Mouse (Mus musculus) gastrocnemius, adult 8-10 months (tissue): ENCODE measurements around the gene Rps8. TPM values are rescaled to one million over a fixed set of nuclear protein-coding genes. Genes with fewer than 3 reads are reported as not detected.

Experiments used
- DNase-seq, 2 experiments: peaks; one replicate each; pipeline ENCODE4 v3.0.0; 2022; ENCODE audit warnings: low spot score in 2 of 2
- total RNA-seq, 4 experiments: library from RNA; stranded (reverse); gene quantifications; 2 replicates each; pipeline ENCODE4 v1.2.4; 2022

Rps8 gene
- total RNA-seq, 4 experiments from 2014 or later = 486 to 610 (median 547) TPM

DNA sequence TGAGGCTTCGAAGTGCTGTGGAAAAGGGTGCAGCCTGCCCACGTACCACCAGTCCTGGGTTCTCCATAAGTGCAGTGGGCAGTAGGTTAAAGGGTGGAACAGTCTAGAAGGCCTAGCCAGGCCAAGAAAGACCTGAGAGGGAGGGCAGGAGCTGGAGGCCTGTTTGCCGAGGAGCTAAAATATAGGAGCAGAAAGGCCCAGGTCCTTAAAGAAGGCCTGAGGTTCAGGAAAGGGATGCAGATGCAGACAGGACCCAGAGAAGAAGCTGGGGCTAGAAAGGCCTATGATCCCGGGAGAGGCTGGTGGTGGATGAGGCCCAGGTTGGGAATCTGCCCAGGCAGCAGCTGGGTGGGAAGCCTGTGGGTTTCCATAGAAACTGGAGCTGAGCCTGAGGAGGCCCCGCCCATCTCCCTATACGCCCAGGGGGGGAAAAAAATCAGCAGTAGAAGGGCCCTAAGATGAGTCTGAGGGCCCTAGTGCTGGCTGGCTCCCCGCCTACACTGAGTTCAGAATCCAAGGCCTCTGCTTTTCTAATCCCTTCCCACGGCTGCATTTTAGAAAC lies 30.6 kb downstream of the Rps8 start, which contains the start of gene Btbd19:
Gene Btbd19 (minus strand): TSS at position 378 of the 562 bp plus-strand sequence.
- peak; percentile 65 to 74 for DNase-seq

DNA sequence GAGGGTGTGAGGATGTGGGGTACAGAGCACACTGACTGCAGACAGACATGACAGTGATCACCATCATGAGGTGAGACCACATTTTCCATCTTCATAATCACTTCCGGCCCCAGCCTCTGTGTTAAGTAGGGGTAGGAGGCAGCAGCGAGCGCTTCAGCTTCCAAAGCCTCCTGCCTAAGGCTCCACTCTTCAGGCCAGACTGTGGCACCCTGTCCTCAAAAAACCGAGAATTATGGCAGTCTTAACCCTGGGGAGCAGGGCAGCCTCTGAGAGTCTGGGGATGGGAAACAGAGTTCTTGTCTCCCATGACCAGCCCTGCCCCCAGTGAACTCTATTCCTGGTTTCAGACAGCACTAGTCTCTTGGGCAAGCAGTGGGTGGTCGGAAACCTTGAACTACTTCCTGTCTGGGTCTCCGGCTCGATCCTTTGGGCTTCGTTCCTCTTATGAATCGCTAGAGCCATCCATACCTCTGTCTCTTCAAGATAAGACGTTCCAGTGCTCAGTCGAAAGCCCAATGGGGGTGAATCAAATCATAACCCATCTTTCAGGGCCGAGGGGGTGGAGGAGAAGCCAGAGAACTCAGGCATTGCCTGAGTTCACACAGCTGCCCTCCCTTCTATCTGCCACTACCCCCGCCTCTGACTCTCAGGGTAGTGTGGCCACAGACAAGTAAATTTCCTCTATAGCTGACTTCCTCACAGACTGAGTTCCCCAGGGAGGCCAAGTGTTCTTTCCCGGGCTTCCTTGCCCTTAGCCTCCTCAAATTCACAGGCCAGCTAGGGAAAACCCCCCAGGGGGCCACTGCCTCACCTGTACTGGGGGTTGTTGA lies 31.3 kb downstream of the Rps8 start:
- DNase-seq = no peak

DNA sequence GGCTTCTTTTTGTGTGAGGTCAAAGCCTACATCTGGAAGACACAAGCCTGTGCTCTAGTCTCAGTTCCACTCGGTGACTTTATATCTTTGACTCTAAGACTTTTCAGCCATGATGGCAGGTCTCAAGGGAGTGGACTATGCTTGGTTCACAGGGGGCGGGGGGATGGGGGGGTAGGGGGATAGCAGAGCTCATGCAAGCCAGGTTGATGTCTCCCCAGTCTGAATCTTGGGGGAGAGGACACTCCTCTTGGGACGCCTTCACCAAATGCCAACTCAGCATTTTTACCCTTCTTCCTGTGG lies 31.9 kb downstream of the Rps8 start:
- no peak for DNase-seq

DNA sequence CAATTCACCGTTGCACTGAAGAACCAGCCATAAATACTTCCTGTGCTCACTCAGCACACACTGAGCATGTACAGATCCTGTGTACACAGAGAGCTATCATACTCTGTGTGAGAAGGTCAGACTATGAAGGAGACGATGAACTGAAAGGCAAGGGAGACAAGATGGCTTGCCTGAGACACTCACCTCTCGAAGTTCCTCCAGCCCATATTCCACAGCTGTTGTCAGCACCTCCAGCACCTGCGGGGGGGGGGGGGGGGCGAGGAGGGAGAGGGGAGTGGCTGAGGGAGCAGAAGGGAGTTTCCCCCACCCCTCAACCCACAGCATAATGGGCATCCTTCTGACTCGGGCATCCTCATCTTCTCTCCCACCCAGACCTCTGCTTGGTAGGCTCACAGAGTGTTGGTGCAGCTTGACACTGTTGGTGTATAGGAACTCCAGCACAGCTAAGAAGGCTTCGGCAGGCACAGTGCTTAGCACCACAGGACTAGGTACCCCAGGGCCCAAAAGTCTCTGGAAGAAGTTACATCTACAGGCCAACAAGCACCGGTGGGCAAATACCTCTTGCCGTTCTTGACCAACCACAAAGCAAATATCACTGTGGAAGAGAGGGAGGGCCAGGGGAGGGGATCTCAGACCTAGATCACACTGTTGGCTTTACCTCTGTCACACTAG lies 32.4 kb downstream of the Rps8 start:
- no peak for DNase-seq

DNA sequence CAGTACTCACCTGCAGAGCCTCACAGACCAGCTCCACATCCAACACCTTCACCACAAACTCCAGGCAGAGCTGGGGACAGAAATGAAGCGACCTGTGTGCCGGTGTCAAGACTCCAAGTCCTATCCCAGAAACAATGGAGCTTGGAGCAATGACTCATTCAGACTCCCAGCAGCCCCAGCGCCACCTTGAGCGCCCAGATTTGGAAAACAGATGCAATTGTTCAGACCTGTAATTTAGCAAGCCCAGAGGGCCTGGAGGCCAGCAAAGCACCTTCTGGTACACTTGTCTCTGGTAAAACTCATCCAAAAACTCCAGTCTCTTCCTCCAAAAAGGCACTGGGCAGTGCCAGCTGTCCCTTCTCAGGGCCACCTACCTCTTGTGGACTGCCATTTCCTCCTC lies 33.8 kb downstream of the Rps8 start:
- DNase-seq = no peak

DNA sequence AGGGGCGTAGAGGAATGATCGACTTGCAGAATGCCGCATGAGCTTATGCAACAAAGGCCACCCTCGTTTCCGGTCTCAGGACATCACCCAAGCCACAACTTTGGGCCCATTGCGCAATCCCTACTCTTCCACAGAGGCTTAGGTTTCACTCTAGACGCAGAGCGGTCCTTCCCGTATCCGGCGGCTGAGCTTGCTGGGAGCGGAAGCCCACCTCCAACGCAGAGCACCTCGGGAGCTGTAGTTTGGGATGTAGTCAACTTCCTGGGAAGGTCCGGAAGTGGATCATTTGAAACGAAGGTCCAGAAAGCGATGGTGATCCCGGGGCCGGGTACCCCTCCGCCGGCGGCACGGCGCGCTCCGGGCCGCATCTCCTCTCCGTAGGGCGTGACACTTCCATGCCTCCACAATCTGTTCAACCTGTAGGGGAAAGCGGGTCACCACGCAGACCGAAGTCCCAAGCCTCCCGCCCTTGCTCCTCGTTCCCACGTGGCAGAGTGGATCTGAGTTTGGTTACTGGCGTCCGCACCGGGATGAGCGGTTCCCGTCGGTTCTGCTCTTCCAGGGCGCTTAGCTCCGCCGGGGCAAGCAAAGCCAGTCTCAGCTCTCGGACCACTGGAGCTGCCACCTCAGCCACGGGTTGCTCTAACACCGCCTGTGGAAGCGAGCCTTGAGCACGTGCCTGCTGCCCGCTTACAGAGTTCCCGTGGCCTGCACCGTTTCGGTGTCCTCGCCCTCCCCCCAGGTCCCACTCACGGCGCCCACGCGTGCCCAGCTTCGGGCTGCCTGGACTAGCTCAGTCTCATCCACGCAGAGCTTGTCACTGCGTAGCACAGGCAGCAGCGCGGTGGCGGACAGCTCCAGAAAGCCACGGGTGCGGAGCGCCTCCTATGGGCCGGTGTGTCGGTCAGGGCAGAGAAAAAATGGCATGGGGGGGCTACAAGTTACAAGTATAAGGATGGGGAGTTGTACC lies 35.3 kb downstream of the Rps8 start:
- peak; percentile 93 to 96 for DNase-seq

DNA sequence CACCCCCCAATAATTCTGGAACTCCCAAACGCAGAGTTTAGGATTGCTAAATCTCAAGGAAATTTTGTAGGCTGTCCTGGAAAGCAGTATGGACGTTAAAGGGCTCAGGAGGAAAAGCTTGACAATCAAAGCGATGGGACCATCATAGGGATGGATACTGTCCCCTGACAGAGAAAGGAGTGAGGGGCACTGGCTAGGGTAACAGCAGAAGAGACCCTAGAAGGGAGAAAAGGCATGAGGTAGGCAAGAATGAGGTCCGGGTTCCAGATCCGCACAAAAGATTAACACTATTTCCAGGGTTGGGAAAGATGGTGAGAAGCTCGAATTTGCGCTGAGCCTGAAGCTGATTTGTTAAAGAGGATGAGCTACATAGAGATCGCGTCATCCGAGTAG lies 36.0 kb downstream of the Rps8 start:
- DNase-seq = no peak

DNA sequence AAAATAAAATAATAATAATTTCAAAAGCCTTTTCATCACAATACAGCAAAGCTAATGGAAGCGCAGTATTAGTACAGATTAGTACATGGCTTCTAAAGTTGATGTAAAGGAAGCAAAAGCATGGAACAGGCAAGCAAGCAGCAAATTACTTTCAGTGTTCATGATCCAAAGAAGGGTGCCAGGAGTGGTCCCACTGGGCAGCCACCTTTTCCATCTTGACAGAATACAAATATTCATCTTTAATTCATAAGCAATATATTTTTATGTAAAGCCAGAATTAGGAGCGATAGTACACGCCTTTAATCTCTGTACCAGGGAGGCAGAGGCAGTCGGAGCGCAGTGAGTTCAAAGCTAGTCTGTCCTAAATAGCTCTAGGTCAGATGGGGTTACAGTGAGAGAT lies 36.4 kb downstream of the Rps8 start:
- no peak for DNase-seq

DNA sequence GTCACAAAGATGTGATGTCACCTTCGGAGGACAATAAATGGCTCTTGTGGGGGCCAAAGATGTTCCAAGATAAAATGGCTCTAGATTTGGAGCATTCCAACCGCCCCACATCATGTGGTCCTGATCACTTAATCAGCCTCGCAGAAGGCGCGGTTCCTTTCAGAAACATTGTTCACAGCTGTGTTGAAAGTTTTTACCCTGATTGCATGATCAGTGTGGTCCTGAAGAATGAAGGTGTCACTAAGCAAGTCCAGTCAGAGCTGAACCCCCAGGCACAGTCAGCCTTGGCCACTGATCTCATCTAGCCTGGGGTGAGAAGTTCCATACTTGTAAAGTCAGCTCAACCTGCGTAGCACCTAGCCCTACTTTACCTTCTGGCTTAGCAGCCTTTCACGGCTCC lies 38.1 kb downstream of the Rps8 start:
- DNase-seq = no peak

DNA sequence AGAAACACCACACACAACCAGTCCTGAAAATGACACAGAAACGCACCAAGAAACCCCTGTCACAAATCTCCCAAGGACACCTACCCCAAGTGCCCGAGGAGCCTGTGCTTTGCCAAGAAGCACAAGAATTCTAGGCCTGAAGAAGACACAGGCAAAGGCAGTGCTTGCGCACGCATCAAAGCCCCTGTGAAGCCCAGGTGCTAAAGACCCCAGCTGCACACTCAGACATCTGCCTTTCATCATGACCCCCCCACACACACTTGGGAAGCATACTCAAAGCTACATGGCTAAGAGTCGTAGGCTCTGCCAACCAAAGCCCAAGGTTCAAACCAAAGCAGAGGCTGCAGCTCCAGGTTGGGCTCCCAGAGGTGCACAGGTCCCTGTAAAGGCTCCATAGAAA lies 40.5 kb downstream of the Rps8 start:
- no peak for DNase-seq

DNA sequence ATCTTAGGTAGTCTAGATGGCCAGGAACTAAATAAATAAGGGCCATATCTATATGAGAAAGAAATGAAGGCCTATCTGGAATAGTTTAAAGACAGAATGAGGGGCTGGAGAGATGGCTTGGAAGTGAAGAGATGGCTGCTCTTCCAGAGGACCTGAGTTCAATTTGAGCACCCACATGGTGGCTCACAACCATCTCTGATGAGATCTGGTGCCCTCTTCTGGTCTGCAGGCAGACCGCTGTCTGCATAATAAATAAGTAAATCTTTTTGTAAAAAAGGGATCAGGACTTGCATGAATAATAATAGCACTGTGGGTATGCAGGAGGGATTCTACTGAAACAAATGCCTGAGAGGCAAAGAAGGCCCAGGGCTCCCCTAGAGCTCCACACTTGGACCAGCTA lies 42.8 kb downstream of the Rps8 start:
- DNase-seq = no peak

DNA sequence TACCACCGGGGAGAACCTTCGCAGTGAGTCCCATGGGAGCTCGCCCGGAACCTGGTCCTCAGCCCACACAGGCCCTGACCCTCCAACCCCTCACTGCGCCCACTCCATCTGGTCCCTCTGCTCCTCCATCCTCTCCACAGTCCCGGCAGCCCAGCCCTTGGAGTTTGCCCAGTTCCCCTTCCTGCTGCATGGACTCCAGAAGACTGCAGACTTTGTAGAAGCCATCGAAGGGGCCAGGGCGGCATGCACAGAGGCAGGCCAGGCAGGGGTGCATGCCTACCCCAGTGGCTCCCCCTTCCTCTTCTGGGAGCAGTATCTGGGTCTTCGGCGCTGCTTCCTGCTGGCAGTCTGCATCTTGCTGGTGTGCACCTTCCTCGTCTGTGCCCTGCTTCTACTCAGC lies 45.1 kb downstream of the Rps8 start:
- no peak for DNase-seq

DNA sequence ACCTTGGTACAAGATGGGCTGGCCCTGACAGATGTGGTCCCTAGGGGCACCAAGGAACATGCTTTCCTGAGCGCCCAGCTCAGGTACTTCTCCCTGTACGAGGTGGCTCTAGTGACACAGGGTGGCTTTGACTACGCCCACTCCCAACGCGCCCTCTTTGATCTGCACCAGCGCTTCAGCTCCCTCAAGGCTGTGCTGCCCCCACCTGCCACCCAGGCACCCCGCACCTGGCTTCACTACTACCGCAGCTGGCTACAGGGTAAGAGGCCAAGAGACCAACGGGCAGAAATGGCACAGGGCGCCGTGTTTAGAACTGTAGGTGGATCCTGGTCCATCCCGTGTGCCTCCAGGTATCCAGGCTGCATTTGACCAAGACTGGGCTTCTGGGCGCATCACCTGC lies 45.8 kb downstream of the Rps8 start:
- no peak for DNase-seq

DNA sequence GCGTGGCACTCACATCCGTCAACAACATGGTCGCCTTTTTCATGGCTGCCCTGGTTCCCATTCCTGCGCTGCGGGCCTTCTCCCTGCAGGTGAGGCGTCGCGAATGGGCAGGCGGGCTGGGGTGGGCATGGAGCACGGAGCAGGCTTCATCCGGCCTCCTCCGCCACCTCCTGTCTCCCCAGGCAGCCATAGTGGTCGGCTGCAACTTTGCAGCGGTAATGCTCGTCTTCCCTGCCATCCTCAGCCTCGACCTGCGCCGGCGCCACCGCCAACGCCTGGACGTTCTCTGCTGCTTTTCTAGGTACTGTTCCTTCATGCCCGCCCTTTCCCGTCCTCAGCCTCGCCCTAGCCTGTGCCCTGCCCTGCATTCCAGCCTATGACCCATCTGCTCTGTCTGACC lies 46.7 kb downstream of the Rps8 start:
- no peak for DNase-seq

DNA sequence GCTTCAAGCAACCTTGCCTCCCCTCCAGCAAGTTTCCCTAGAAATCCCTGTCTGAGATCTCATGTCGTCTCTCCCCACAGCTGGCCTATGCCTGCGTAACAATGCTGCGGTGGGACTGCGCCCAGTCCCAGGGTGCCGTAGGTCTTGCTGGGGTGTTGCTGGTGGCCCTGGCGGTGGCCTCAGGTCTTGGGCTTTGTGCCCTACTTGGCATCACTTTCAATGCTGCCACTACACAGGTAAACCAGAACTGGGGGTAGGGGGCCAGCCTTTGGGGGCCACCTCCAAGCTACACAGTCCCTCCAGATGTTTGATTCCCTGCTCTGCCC lies 47.6 kb downstream of the Rps8 start:
- DNase-seq = no peak

DNA sequence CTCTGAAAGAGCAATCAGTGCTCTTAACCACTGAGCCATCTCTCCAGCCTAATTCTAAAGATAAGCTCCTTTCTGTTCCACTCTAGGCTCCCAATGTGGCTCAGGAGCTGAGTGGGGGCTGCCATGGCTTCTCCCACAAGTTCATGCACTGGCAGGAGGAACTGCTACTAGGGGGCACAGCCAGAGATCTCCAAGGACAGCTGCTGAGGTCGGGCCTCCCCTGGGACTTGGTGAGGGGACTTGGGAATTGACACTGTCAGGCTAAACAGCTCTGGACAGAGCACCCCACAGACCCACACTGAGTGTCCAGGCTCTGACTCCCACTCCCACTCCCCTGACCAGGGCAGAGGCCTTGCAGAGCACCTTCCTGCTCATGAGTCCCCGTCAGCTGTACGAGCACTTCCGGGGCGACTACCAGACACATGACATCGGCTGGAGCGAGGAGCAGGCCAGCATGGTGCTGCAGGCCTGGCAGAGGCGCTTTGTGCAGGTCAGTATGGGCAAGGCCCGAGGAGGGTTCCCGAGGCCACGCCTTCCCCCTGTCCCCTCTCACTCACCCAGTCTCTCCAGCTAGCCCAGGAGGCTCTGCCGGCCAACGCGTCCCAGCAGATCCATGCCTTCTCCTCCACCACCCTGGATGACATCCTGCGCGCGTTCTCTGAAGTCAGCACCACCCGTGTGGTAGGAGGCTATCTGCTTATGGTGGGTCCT lies 48.1 kb downstream of the Rps8 start:
- no peak for DNase-seq

DNA sequence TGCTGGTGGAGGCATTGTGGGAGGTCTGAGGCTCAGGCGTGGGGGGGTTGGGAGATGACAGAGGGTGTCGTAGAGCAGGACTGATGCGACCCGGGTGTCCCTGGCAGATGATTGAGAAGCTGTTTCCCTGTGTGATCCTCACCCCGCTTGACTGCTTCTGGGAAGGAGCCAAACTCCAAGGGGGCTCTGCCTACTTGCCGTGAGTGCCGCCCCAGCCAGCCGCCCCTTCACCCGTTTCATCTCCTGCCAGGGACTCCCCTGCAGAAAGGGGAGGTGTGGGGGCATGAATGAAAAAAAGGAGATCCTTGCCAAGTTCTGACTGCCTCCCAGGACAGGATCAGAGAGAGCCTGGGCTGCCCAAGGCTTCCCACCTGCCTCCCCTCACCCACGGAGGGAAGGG lies 50.9 kb downstream of the Rps8 start:
- no peak for DNase-seq

DNA sequence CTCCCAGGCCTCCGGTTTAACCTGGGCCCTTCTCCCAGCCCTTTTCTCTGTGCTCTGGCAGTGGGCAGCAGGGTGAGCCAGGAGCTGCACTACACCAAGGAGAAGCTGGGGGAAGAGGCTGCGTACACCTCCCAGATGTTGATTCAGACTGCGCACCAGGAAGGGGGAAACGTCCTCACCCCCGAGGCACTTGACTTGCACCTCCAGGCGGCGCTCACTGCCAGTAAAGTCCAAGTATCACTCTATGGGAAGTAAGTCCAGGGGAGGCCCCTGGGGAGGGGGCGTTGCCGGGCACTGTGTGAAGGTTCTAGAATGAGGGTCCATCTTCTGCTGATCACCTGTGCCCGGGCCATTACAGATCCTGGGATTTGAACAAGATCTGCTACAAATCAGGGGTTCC lies 51.4 kb downstream of the Rps8 start:
- no peak for DNase-seq
